Mouse (Mus musculus): ENCODE measurements around the gene Prkcd. TPM values are rescaled to one million over a fixed set of nuclear protein-coding genes. Genes with fewer than 3 reads are reported as not detected.

Prkcd gene
- polyA plus RNA-seq (2015; fragmentation: Nextera tagmentation; extraction: Ambion mirVana): 21.4 and 21.9 TPM in 2 replicates

DNA sequence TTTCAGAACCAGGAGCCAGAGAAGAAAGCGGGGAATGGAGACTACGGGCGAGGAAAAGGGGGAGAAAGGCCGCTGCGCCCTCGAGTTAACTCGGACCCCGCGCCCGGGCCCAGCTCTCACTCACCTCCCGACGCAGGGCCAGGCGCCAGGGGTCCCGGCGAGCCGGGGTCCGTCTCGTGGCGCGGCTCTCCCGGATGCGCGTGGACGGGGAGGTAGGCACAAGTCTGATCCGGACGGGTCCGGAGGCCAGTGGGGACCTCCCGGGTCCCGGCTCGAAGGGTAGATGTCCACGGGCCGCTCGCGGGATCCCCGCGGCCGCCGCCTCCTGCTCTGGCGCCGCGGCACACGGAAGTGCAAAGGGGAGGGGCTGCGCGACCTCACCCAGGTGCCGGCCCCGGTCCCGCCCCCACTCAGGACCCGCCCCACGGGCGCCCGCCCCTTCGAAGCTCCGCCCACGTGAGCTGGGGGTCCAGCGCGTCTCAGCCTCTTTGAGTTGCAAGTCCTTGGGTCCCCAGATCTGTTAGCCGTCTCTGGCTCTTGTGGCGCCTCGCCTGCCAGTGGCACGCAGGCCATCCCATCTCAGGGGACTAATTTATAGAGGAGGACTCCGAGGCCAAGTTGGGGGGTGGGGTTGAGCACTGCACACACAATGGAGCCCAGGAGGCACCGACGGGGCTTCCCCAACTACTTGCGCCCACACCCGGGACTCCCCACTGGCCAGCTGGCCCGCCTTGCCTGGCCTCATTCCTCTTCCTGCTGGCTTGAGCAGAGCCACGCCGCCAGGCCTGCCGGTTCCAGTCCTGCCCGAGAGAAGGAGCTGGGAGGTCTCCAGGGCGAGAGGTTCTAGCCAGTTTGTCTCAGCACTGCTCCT, at the start of gene Prkcd:
TSS of gene Prkcd (minus strand) at position 355 of the 871 bp plus-strand sequence.
- H3K27me3 ChIP-seq: peaks cover 10% of the 10 kb centered on the region; the same call in 1 of the 2 replicates
- WGBS: 2% methylated on average over 70 of the region's 71 CpGs
- H3K9ac ChIP-seq: peak within 1 kb of the TSS; percentile 68
- H3K4me3 ChIP-seq: peak within 1 kb of the TSS; percentile 65
- no peaks in the 10 kb centered on the region for H3K9me3 ChIP-seq (replicated peaks)
- 0 out of 2 replicates have a peak within 1 kb of the TSS, but pooled peaks have one; percentile 27 for H3K27ac ChIP-seq
- H3K36me3 ChIP-seq (ENCODE audit: poor library complexity, severe bottlenecking): no peaks in the 10 kb centered on the region
- ATAC-seq: peak; percentile 70
- H3K4me1 ChIP-seq: peaks cover 24% of the 10 kb centered on the region
- H3K4me2 ChIP-seq: peak within 1 kb of the TSS; percentile 73

DNA sequence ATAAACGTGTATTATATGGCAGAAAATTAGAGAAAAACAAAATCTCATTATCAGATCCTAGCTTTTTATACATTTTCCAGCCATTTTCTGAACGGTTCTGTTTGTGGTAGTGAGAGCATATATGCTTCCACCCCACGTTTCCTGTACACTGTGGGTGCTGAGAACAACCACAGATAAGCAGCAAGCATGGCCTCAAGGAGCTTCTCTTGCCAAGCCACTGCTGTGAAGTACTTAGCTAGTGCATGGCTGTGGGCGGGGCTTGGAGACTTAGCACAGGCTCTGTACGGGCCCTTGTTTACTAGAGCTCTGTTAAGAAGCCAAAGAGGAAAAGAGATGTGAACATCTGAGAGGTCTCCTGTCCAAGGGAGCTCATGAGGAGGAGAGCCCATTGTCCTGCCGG, 48.9 kb upstream of the Prkcd start:
- no peak overlapping the region for H3K9ac ChIP-seq
- no peaks in the 10 kb centered on the region for H3K9me3 ChIP-seq (replicated peaks)
- no peaks in the 10 kb centered on the region for H3K27me3 ChIP-seq
- no peak overlapping the region for H3K4me3 ChIP-seq
- no peak for ATAC-seq
- no peaks in the 10 kb centered on the region for H3K4me1 ChIP-seq
- no peak overlapping the region for H3K27ac ChIP-seq
- WGBS: 61% methylated on average over 6 of the region's 6 CpGs
- H3K36me3 ChIP-seq (ENCODE audit: poor library complexity, severe bottlenecking): peaks cover 55% of the 10 kb centered on the region
- no peak overlapping the region for H3K4me2 ChIP-seq

DNA sequence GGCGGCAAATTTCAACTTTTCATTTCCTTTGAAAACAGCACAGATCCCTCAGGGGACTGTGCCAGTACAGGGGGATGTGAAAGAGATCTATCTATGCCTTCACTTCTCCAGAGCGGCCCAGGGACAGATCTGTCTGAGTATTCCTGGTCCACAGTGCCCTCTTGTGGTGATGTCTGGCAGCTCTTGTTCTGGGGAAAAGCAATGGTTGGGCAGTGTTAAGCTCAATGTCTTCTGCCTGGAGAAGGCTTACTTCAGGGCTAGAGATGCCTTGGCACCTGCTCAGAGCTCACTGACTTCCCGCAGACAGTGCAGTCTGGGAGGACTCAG, 45.9 kb upstream of the Prkcd start:
- no peaks in the 10 kb centered on the region for H3K9me3 ChIP-seq (replicated peaks)
- peaks cover 53% of the 10 kb centered on the region for H3K36me3 ChIP-seq (ENCODE audit: poor library complexity, severe bottlenecking)
- H3K4me1 ChIP-seq: no peaks in the 10 kb centered on the region
- peak; percentile 86 for ATAC-seq
- H3K27me3 ChIP-seq: no peaks in the 10 kb centered on the region
- no peak overlapping the region for H3K9ac ChIP-seq
- WGBS: 4% methylated on average over 3 of the region's 3 CpGs
- H3K27ac ChIP-seq: no peak overlapping the region
- no peak overlapping the region for H3K4me3 ChIP-seq
- no peak overlapping the region for H3K4me2 ChIP-seq

DNA sequence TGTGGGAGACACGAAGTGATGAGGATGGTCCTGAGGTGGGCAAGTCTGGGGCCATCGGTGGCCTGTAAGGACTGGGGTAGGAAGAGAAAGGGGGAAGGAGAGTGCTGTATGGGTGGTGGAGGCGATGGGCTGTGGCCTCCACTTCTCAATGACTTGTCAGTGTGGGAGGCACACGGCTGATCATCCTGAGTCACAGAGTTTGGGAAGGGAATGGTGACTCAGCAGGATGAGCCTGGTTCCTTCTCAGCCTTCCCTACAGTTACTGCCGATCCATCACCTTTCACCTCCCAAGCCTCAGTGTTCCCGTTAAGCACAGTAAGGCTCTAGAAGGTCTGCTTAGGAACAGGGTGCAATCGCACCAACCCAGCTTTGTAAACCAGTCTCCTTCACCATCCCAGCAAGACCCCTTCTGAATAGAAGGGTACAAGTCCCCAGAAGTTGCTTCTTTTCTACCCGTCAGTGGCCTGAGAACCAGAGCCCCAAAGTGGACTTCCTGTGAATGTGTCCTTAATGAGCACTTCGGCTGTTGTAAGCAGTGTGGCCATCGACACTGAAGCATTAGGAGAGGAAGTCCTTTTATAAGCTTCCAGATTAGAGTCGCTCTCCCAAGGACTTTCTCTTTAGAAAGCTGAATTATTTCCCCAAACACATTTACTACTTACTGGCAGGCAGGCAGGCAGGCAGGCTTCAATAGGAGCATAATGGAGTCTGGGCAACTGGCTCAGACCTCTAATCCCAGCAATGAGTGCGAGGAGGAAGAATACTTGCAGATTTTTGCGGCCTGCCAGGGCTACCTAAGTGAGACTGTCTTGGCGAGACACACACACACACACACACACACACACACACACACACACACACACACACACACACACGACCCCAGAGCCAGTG, 45.3 kb upstream of the Prkcd start:
- ATAC-seq: peak; percentile 38; the same call in 1 of the 2 replicates
- no peaks in the 10 kb centered on the region for H3K9me3 ChIP-seq (replicated peaks)
- no peak overlapping the region for H3K27ac ChIP-seq
- H3K4me2 ChIP-seq: no peak overlapping the region
- no peak overlapping the region for H3K4me3 ChIP-seq
- 74% methylated on average over 14 of the region's 15 CpGs for WGBS
- H3K27me3 ChIP-seq: no peaks in the 10 kb centered on the region
- H3K4me1 ChIP-seq: no peaks in the 10 kb centered on the region
- H3K9ac ChIP-seq: no peak overlapping the region
- peaks cover 53% of the 10 kb centered on the region for H3K36me3 ChIP-seq (ENCODE audit: poor library complexity, severe bottlenecking)

DNA sequence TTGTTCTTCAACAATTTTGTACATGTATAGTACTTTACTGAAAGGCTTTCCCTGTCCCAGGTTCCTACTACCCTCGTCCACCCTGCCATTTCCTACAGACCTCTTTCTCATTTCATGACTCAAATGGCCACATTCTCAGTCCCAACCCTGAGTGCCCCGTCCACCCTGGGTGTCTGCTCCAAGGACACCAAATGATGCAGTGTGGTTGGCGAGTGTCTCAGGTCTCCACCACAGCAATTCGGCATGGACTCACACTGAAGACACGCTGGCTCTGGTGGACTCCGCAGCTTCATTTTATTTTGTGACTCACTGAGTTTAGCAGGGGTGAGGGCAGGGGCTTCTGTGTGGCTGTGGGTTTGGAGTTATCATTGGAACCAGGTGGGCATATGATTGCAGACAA, 44.2 kb upstream of the Prkcd start:
- Histone ChIP-seq H3K9ac (no peak overlapping the region), H3K36me3 (ENCODE audit: poor library complexity, severe bottlenecking) (peaks cover 62% of the 10 kb centered on the region), H3K4me1 (no peaks in the 10 kb centered on the region), H3K27ac (no peak overlapping the region), H3K27me3 (no peaks in the 10 kb centered on the region), H3K4me3 (no peak overlapping the region), H3K9me3 (replicated peaks) (no peaks in the 10 kb centered on the region), H3K4me2 (no peak overlapping the region)
- no peak for ATAC-seq
- 93% methylated on average over 6 of the region's 6 CpGs for WGBS

DNA sequence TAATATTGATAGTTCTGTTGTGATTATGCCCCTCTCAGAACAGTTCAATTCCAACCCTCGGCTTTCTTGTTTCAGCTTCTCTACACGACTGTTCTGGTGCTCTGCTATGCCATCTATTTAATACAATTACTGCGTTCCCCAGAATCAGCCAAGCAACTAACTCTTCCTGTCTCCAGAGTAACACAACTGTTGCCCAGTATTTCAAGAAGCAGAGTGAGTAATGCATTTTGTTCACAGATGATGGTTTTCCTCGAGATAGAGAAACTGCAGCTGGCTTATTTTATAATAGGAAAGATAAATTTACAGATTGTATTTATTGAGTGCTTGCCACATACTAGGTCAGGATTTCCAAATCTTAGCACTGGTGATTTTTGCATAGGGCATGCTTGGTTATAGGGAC, 40.6 kb upstream of the Prkcd start:
- Histone ChIP-seq H3K9me3 (replicated peaks) (no peaks in the 10 kb centered on the region), H3K9ac (no peak overlapping the region), H3K27me3 (no peaks in the 10 kb centered on the region), H3K4me3 (no peak overlapping the region), H3K4me1 (no peaks in the 10 kb centered on the region), H3K4me2 (no peak overlapping the region), H3K27ac (no peak overlapping the region), H3K36me3 (ENCODE audit: poor library complexity, severe bottlenecking) (peaks cover 76% of the 10 kb centered on the region)
- ATAC-seq: no peak
- 91% methylated on average over 4 of the region's 4 CpGs for WGBS

DNA sequence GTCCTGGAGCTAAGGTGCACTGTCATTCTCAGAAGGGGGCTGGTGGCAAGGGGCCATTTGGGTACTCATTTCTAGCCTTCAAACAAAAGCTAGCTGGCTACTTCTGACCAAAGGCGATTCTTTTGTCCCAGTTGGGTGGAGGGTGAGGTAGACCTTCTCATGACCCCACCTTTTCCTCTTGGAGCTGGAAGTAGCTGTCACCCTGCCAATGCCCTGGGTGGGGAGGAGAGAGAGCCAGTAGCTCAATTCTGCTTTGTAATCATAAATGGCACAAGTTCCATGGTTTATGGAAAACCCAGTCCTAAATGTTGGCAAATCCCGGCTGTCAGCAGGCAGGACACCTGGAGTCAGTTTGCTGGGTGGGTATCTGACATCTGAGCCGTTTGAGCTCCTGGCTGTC, 40.1 kb upstream of the Prkcd start:
- no peaks in the 10 kb centered on the region for H3K27me3 ChIP-seq
- no peak overlapping the region for H3K9ac ChIP-seq
- no peaks in the 10 kb centered on the region for H3K4me1 ChIP-seq
- no peak overlapping the region for H3K4me2 ChIP-seq
- no peaks in the 10 kb centered on the region for H3K9me3 ChIP-seq (replicated peaks)
- H3K36me3 ChIP-seq (ENCODE audit: poor library complexity, severe bottlenecking): peaks cover 81% of the 10 kb centered on the region
- 86% methylated on average over 3 of the region's 3 CpGs for WGBS
- H3K27ac ChIP-seq: no peak overlapping the region
- no peak for ATAC-seq
- H3K4me3 ChIP-seq: no peak overlapping the region

DNA sequence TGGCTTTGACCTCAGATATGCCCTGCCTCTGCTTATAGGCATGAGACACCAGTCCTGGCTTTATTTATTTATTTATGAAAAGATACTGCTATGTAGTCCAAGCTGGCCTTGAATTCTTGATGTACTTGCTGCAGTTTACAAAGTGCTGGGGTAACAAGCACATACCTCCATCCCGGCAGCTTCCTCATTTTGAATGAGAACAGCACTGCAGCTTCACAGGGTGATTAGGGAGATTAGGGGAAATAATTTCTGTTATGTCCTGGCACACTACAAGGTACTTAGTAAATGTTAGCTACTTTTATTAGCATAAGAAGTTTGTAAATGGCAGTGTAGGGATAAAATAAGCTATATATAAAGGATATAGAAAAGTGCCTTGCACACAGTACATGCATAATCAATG, 29.5 kb upstream of the Prkcd start:
- WGBS: 88% methylated on average over 1 of the region's 1 CpGs
- H3K4me1 ChIP-seq: peaks cover 6% of the 10 kb centered on the region
- peaks cover 9% of the 10 kb centered on the region for H3K36me3 ChIP-seq (ENCODE audit: poor library complexity, severe bottlenecking)
- no peak overlapping the region for H3K9ac ChIP-seq
- no peak overlapping the region for H3K4me2 ChIP-seq
- no peak overlapping the region for H3K27ac ChIP-seq
- H3K27me3 ChIP-seq: no peaks in the 10 kb centered on the region
- H3K4me3 ChIP-seq: no peak overlapping the region
- H3K9me3 ChIP-seq (replicated peaks): no peaks in the 10 kb centered on the region
- no peak for ATAC-seq

DNA sequence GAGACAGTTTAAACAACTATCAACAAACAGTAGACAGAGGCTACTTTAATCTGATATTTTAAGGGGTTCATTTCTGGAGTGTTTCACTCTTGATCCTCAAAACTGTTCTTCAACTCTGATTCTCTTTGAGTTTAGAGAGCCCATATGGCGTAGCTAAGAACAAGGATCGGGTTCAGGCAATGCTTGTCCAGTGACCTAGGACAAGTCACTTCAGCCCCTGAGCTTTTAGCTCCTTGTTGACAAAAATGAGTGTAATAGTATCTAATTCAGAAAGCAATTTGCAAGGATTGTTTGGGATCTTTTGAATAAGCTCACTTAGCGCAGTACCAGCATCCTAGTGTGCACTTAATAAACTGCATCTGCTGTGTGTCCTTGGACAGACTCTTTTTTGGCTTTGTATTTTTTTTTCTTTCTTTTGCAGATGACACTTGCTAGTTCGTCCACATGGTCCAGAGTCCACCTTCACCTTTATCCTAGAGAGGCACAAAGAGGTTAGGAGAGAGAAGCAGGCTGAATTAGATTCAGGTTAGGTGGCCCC, 28.8 kb upstream of the Prkcd start:
- H3K9me3 ChIP-seq (replicated peaks): no peaks in the 10 kb centered on the region
- peaks cover 3% of the 10 kb centered on the region for H3K36me3 ChIP-seq (ENCODE audit: poor library complexity, severe bottlenecking)
- peak overlapping the region; percentile 64 for H3K4me2 ChIP-seq
- WGBS: 46% methylated on average over 4 of the region's 4 CpGs
- H3K27me3 ChIP-seq: no peaks in the 10 kb centered on the region
- H3K4me3 ChIP-seq: peak overlapping the region; percentile 84
- ATAC-seq: no peak
- H3K27ac ChIP-seq: peak overlapping the region; percentile 67; the same call in 1 of the 2 replicates
- H3K9ac ChIP-seq: peak overlapping the region; percentile 95
- H3K4me1 ChIP-seq: peaks cover 6% of the 10 kb centered on the region

DNA sequence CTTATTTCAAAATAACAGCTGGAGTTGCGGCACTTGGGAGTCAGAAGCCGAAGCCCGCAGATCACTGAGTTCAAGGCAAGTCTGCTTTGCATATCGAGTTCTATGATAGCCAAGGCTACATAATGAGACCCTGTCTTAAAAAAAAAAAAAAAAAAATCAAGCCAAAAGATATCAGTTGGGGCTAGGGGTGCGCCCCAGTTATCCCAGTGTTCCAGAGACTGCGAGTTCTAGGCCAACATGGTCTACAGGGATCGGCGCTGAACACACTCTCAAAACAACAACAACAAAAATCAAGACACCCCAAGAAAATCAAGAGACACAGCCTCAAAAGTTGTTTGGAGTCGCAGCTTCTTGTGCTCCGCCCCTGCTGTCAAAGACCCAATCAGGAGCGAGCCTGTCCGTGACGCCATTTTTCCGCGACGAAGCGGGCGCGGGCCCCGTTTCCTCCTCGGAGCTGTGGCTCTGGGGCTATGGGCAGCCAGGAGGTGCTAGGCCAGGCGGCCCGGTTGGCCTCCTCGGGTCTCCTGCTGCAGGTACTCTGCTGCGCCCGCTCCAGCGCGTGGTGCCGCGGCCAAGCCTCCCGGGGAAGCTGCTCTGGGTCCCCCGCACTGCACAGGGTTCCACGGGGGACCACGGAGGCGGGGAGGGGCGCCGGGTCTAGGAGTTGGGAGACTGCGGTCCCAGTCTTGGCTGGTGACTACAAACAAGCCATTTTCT, 28.1 kb upstream of the Prkcd start, which contains the start of gene Rft1:
TSS of gene Rft1 (plus strand) at position 418 of the 717 bp plus-strand sequence.
- Histone ChIP-seq H3K4me3 (peak within 1 kb of the TSS; percentile 84), H3K9ac (peak within 1 kb of the TSS; percentile 95), H3K4me2 (peak within 1 kb of the TSS; percentile 64), H3K27me3 (no peaks in the 10 kb centered on the region), H3K27ac (peak within 1 kb of the TSS; percentile 67), H3K36me3 (ENCODE audit: poor library complexity, severe bottlenecking) (no peaks in the 10 kb centered on the region), H3K4me1 (peaks cover 6% of the 10 kb centered on the region), H3K9me3 (replicated peaks) (no peaks in the 10 kb centered on the region)
- 3% methylated on average over 38 of the region's 38 CpGs for whole genome bisulfite sequencing
- peak; percentile 96 for ATAC-seq

DNA sequence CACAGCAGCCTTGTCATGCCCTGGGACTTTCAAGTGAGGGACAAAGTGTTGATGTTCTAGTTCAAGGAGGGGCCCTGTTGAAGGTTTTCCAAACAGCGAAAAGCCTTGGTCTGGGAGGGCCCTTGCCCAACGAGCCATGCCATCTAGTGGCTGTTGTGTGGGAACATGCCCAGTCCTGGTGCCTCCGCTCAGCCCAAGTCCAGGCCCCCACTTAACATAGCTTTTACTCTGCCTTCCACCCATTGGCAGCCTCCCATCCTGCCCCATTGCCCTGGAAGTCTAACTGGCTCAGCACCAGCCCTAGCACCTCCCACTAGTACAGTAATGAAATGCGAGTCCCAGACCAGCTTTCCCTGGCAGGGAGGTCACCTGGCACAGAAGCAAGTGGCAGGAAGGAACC, 25.0 kb upstream of the Prkcd start:
- H3K27ac ChIP-seq: no peak overlapping the region
- ATAC-seq: peak; percentile 44
- H3K4me3 ChIP-seq: no peak overlapping the region
- H3K9ac ChIP-seq: no peak overlapping the region
- 19% methylated on average over 4 of the region's 4 CpGs for WGBS
- no peak overlapping the region for H3K4me2 ChIP-seq
- no peaks in the 10 kb centered on the region for H3K36me3 ChIP-seq (ENCODE audit: poor library complexity, severe bottlenecking)
- H3K27me3 ChIP-seq: no peaks in the 10 kb centered on the region
- peaks cover 6% of the 10 kb centered on the region for H3K4me1 ChIP-seq
- no peaks in the 10 kb centered on the region for H3K9me3 ChIP-seq (replicated peaks)
